Mouse (Mus musculus): ENCODE measurements around the gene Gmip.

- TF ChIP-seq CTCF (IDR thresholded peaks at IDR 0.05; ENCODE audit: low read depth) (no peak), EP300 (optimal IDR thresholded peaks at IDR 0.05) (no peak)
Observed at GRCm38 (mm10) chr8:69807236-69807635, 1.2 kb upstream of the Gmip start.
